Mouse (Mus musculus) heart, embryonic 14.5 days (tissue): Measurements from ENCODE around the gene Myl6. TPM values are rescaled to one million over a fixed set of nuclear protein-coding genes. Genes with fewer than 3 reads are reported as not detected.

Experiments
- ATAC-seq: fragments of 200-750 bp; cut with Nextera tagmentation; 2 replicates; pipeline ENCODE4 v1.8.0; 2017; ENCODE audit warnings: low read depth, moderate TSS enrichment; ENCODE audit not compliant: insufficient number of reproducible peaks, insufficient read depth, low FRiP score
- H3K27ac ChIP-seq, 2 experiments: fragments of 200-500 bp in 1 of 2; fragments of 300-500 bp in 1 of 2; sonication (generic) in 1 of 2; replicated peaks in 1 of 2; 2 replicates each; pipeline ENCODE4 v1.5.1; 2012 to 2014; ENCODE audit warnings: low read depth in 2 of 2, low read length in 2 of 2, control low read depth in 1 of 2, mild to moderate bottlenecking in 1 of 2, mixed read lengths in 1 of 2; ENCODE audit not compliant: control insufficient read depth in 1 of 2, insufficient read depth in 1 of 2
- H3K27me3 ChIP-seq: fragments of 300-500 bp; sonication (generic); 2 replicates; pipeline ENCODE4 v1.6.1; 2014; ENCODE audit warnings: mild to moderate bottlenecking, low read length, control low read depth; ENCODE audit not compliant: control insufficient read depth, insufficient read depth
- H3K36me3 ChIP-seq: fragments of 300-500 bp; sonication (generic); 2 replicates; pipeline ENCODE4 v1.6.1; 2014; ENCODE audit warnings: mild to moderate bottlenecking, control low read depth, low read length, mixed read lengths; ENCODE audit not compliant: control insufficient read depth, insufficient read depth
- H3K4me1 ChIP-seq, 2 experiments: fragments of 200-500 bp in 1 of 2; fragments of 300-500 bp in 1 of 2; sonication (generic) in 1 of 2; 2 replicates each; pipeline ENCODE4 v1.6.1; 2012 to 2014; ENCODE audit warnings: low read length in 2 of 2, control low read depth in 1 of 2, mixed read lengths in 1 of 2; ENCODE audit not compliant: control insufficient read depth in 2 of 2, insufficient read depth in 2 of 2
- H3K4me2 ChIP-seq: fragments of 300-500 bp; sonication (generic); 2 replicates; pipeline ENCODE4 v1.6.1; 2014; ENCODE audit warnings: mild to moderate bottlenecking, low read length
- H3K4me3 ChIP-seq, 2 experiments: fragments of 200-500 bp in 1 of 2; fragments of 300-500 bp in 1 of 2; sonication (generic) in 1 of 2; 2 replicates each; pipeline ENCODE4 v1.5.1; 2012 to 2014; ENCODE audit warnings: low read length in 2 of 2, mild to moderate bottlenecking in 2 of 2, control low read depth in 1 of 2, low read depth in 1 of 2, moderate library complexity in 1 of 2; ENCODE audit not compliant: control insufficient read depth in 1 of 2, insufficient read depth in 1 of 2
- H3K9ac ChIP-seq: fragments of 300-500 bp; sonication (generic); 2 replicates; pipeline ENCODE4 v1.6.1; 2014; ENCODE audit warnings: mild to moderate bottlenecking, low read length
- H3K9me3 ChIP-seq: fragments of 300-500 bp; sonication (generic); 2 replicates; pipeline ENCODE4 v1.6.1; 2016; ENCODE audit warnings: low read length, control low read depth; ENCODE audit not compliant: control insufficient read depth
- WGBS: fragments of 180-500 bp; shearing (Covaris S2); extraction: QIAGEN DNeasy Blood & Tissue Kit; methylation state at CpG from one replicate; pipeline ENCODE4 v1.1.7; 2014; 5-methylcytosine and 5-hydroxymethylcytosine counted together
- microRNA-seq: library from miRNA; unstranded; fragments of <30 nt; microRNA quantifications from one replicate; pipeline ENCODE4, GENCODE M21; 2016
- polyA plus RNA-seq: library from polyadenylated mRNA; unstranded; fragments of >200 nt; fragmentation: Nextera tagmentation; extraction: Ambion mirVana; gene quantifications from 2 replicates; pipeline ENCODE4 v1.2.1, GENCODE M21; 2014

The Myl6 gene
- polyA plus RNA-seq, 1 experiment from 2014 or later = 1,246 TPM

- no peak for ATAC-seq
- no peak overlapping the region for H3K27ac ChIP-seq
- H3K4me3 ChIP-seq = no peak overlapping the region
- no peaks in the 10 kb centered on the region for H3K4me1 ChIP-seq
- H3K9me3 ChIP-seq = no peaks in the 10 kb centered on the region
- H3K4me2 ChIP-seq = no peak overlapping the region
- H3K9ac ChIP-seq = no peak overlapping the region
- peaks cover 24% of the 10 kb centered on the region for H3K36me3 ChIP-seq
- 63% methylated on average over 6 of the region's 6 CpGs for WGBS
- H3K27me3 ChIP-seq = no peaks in the 10 kb centered on the region
These were observed 49.6 kb downstream of the Myl6 start for GRCm38 (mm10) chr10:128444354-128444753.

GRCm38 (mm10) chr10:128442718-128443117 is 51.2 kb downstream of the Myl6 start:
- Histone ChIP-seq H3K36me3 (peaks cover 40% of the 10 kb centered on the region), H3K27ac (no peak overlapping the region), H3K27me3 (no peaks in the 10 kb centered on the region), H3K9ac (no peak overlapping the region), H3K4me1 (no peaks in the 10 kb centered on the region), H3K4me2 (no peak overlapping the region), H3K9me3 (no peaks in the 10 kb centered on the region), H3K4me3 (no peak overlapping the region)
- ATAC-seq = no peak
- 84% methylated on average over 1 of the region's 1 CpGs for WGBS

GRCm38 (mm10) chr10:128441324-128442119 is 52.4 kb downstream of the Myl6 start:
- Histone ChIP-seq H3K27ac (no peak overlapping the region), H3K36me3 (peaks cover 52% of the 10 kb centered on the region), H3K4me1 (no peaks in the 10 kb centered on the region), H3K4me2 (no peak overlapping the region), H3K9me3 (no peaks in the 10 kb centered on the region), H3K27me3 (no peaks in the 10 kb centered on the region), H3K4me3 (no peak overlapping the region), H3K9ac (no peak overlapping the region)
- 90% methylated on average over 10 of the region's 10 CpGs for WGBS
- ATAC-seq = no peak

Small RNAs within 50 kb of the gene (microRNA-seq; reads per million reads assigned to microRNA genes)
- gene Mir6916 = not detected
- gene Mir8105 = not detected

Other genes with a start within 250 kb of the Myl6 start
- gene Apon, start 240.0 kb downstream of the Myl6 start, polyA plus RNA-seq = 0.15 TPM in 1 of 2 replicates, not detected in the other
- gene Apof, start 225.5 kb downstream of the Myl6 start, polyA plus RNA-seq = not detected in 2 replicates
- 10.0 and 10.9 TPM in 2 replicates for gene Stat2, start 223.6 kb downstream of the Myl6 start, polyA plus RNA-seq
- 3.3 and 4.3 TPM in 2 replicates for gene Il23a, start 195.4 kb downstream of the Myl6 start, polyA plus RNA-seq
- gene Pan2, start 190.8 kb downstream of the Myl6 start, polyA plus RNA-seq = 28.8 and 29.6 TPM in 2 replicates
- 213 and 243 TPM in 2 replicates for gene Cnpy2, start 171.7 kb downstream of the Myl6 start, polyA plus RNA-seq
- gene Cs, start 156.4 kb downstream of the Myl6 start, polyA plus RNA-seq = 493 and 524 TPM in 2 replicates
- 23.5 TPM in 2 replicates for gene Coq10a, start 125.1 kb downstream of the Myl6 start, polyA plus RNA-seq
- 7.9 and 9.9 TPM in 2 replicates for gene Ankrd52, start 117.0 kb downstream of the Myl6 start, polyA plus RNA-seq
- not detected in 2 replicates for gene Slc39a5, start 92.9 kb downstream of the Myl6 start, polyA plus RNA-seq
- 64.5 and 66.6 TPM in 2 replicates for gene Nabp2, start 82.7 kb downstream of the Myl6 start, polyA plus RNA-seq
- 23.7 and 24.6 TPM in 2 replicates for gene Rnf41, start 82.5 kb downstream of the Myl6 start, polyA plus RNA-seq
- 62.4 and 63.7 TPM in 2 replicates for gene Smarcc2, start 34.9 kb downstream of the Myl6 start, polyA plus RNA-seq
- gene Myl6b, start 4.5 kb upstream of the Myl6 start, polyA plus RNA-seq = 5.0 and 5.5 TPM in 2 replicates
- 17.3 and 17.8 TPM in 2 replicates for gene Esyt1, start 31.7 kb upstream of the Myl6 start, polyA plus RNA-seq
- gene Zc3h10, start 53.6 kb upstream of the Myl6 start, polyA plus RNA-seq = 7.3 and 8.2 TPM in 2 replicates
- gene Rpl41, start 55.2 kb upstream of the Myl6 start, polyA plus RNA-seq = 2,755 and 3,168 TPM in 2 replicates
- gene Pa2g4, start 71.8 kb upstream of the Myl6 start, polyA plus RNA-seq = 123 TPM in 2 replicates
- 2.9 and 3.5 TPM in 2 replicates for gene Erbb3, start 95.5 kb upstream of the Myl6 start, polyA plus RNA-seq
- 540 and 605 TPM in 2 replicates for gene Rps26, start 132.6 kb upstream of the Myl6 start, polyA plus RNA-seq
- gene Ikzf4, start 151.8 kb upstream of the Myl6 start, polyA plus RNA-seq = 1.5 and 1.8 TPM in 2 replicates
- gene Suox, start 179.9 kb upstream of the Myl6 start, polyA plus RNA-seq = 9.9 and 11.4 TPM in 2 replicates
- 56.7 and 58.3 TPM in 2 replicates for gene Rab5b, start 202.1 kb upstream of the Myl6 start, polyA plus RNA-seq
- gene Pmel, start 210.1 kb upstream of the Myl6 start, polyA plus RNA-seq = 3.6 and 4.7 TPM in 2 replicates
- gene Cdk2, start 210.9 kb upstream of the Myl6 start, polyA plus RNA-seq = 89.2 and 90.3 TPM in 2 replicates